Mouse (Mus musculus): ENCODE measurements around the gene Mbd6.
A peak's percentile ranks its signal among the peaks of the same experiment; 100 is the strongest.

Gene Mbd6

GRCm38 (mm10) chr10:127262548-127263398, 26.0 kb downstream of the Mbd6 start, which contains the start of gene Kif5a:
TSS of gene Kif5a (minus strand) at chr10:127263348.
- peak; percentile 57 to 62 for DNase-seq (ENCODE audit: low spot score in 2 of 2)

- DNase-seq (ENCODE audit: low spot score in 2 of 2): no peak
These were observed 26.9 kb downstream of the Mbd6 start for GRCm38 (mm10) chr10:127261706-127262547.

GRCm38 (mm10) chr10:127258489-127258888, 30.3 kb downstream of the Mbd6 start:
- no peak for DNase-seq (ENCODE audit: low spot score in 2 of 2)

- DNase-seq (ENCODE audit: low spot score in 2 of 2): no peak
These were observed 31.0 kb downstream of the Mbd6 start for GRCm38 (mm10) chr10:127257790-127258189.

GRCm38 (mm10) chr10:127255625-127256345, 33.0 kb downstream of the Mbd6 start:
- DNase-seq (ENCODE audit: low spot score in 2 of 2): no peak

- DNase-seq (ENCODE audit: low spot score in 2 of 2): no peak
These were observed 38.0 kb downstream of the Mbd6 start for GRCm38 (mm10) chr10:127250810-127251209.

- DNase-seq (ENCODE audit: low spot score in 2 of 2): no peak
These were observed 50.5 kb downstream of the Mbd6 start for GRCm38 (mm10) chr10:127238241-127238824.

- no peak for DNase-seq (ENCODE audit: low spot score in 2 of 2)
These were observed 52.3 kb downstream of the Mbd6 start for GRCm38 (mm10) chr10:127236541-127236940.

GRCm38 (mm10) chr10:127233141-127233540, 55.7 kb downstream of the Mbd6 start:
- no peak for DNase-seq (ENCODE audit: low spot score in 2 of 2)

Data from cerebellum, postnatal 4 days (tissue).